Mouse (Mus musculus) skeletal muscle tissue, postnatal 0 days (tissue): ENCODE results near the gene Pglyrp1. TPM values are rescaled to one million over a fixed set of nuclear protein-coding genes. Genes with fewer than 3 reads are reported as not detected.

ENCODE experiments used
- polyA plus RNA-seq: library from polyadenylated mRNA; unstranded; fragments of >200 nt; fragmentation: Nextera tagmentation; extraction: Ambion mirVana; gene quantifications from 2 replicates; pipeline ENCODE4 v1.2.1, GENCODE M21; 2015

Gene Pglyrp1
- 1.4 and 1.9 TPM in 2 replicates for polyA plus RNA-seq

DNA sequence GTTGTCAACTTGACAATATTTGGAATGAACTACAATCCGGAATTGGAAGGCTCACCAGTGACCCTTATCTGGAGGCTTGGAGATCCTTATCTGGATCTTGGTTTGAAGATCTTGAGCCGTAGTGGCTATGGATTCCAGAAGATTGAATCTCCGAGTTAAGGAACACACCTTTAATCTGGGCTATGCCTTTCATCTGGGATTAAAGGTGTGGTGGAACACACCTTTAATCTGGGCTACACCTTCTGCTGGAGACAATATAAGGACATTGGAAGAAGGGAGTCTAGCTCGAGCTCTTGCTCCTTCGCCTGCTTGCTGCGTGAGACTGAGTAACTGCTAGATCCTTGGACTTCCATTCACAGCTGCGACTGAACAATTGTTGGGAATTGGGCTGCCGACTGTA is at the start of gene Pglyrp1:
Gene Pglyrp1 (plus strand): TSS at position 301 of the 400 bp plus-strand sequence.

DNA sequence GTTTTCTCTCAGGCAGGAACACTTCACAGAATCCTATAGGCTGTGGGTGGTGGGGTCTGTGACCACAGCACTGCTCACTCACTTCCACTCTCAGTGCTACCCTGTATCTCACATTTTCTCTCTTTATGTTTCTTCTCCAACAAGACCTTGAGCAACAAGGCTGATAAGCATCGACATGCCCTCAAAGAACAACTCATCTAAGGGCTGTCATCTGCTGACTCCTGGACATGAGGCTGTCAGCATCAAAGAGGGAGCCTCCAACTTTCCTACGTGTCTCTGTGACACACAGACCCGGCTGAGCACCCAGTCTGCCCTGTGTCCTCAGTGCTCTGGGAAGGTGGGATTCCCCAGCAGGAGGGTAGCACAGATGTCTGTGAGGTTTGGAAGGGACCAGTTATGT is 49.6 kb upstream of the Pglyrp1 start, which contains the start of gene Psg17:
Gene Psg17 (minus strand): TSS at position 101 of the 400 bp plus-strand sequence.

DNA sequence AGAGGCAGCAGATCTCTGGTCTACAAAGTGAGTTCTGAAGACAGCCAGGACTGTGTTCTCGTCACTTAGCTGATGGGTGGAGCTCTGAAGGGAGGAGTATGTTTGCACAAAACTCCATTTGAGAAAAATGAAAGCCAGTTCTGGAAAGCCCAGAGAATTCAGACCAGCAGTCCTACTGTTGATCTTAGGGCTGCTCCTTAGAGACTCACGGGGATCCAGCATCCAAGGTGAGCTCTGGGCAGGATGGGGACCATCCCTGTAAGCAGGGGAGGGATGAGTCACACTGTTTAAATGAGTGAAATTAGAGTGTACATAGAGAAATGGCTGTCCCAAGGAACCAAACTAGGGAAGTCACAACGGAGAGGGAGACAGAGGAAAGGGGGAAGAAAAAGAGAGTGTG is 31.3 kb upstream of the Pglyrp1 start, which contains the start of gene Mill2:
Gene Mill2 (plus strand): TSS at position 102 of the 400 bp plus-strand sequence.

DNA sequence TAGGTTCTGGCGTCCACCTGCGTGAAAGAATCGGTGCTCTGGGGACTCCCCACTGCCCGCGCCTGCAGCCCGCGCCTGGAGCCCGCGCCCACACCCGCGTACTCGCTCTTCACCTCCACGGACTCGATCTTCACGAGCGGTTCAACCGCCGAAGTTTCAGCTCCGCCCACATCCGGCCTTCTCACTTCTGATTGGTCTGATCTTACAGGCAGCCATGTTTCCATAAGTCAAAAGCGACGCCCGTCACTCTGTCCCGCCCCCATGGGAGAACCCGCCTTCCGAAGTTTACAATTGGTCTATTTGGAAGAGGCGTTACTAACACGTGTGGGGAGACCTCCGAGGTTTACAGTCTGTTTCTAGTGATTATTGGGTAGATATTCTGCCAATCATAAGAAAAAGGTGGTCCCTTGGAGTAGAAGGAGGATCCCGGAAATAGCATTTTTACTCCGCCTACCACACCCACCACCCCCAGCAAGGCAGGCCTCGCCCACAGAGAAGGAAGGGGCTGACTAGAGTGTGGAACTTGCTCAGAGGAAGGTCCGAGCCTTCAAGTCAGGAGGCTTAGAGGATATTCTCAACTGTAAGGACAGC is 39.2 kb downstream of the Pglyrp1 start, which contains the start of gene Ccdc61:
Gene Ccdc61 (minus strand): TSS at position 175 of the 591 bp plus-strand sequence.

DNA sequence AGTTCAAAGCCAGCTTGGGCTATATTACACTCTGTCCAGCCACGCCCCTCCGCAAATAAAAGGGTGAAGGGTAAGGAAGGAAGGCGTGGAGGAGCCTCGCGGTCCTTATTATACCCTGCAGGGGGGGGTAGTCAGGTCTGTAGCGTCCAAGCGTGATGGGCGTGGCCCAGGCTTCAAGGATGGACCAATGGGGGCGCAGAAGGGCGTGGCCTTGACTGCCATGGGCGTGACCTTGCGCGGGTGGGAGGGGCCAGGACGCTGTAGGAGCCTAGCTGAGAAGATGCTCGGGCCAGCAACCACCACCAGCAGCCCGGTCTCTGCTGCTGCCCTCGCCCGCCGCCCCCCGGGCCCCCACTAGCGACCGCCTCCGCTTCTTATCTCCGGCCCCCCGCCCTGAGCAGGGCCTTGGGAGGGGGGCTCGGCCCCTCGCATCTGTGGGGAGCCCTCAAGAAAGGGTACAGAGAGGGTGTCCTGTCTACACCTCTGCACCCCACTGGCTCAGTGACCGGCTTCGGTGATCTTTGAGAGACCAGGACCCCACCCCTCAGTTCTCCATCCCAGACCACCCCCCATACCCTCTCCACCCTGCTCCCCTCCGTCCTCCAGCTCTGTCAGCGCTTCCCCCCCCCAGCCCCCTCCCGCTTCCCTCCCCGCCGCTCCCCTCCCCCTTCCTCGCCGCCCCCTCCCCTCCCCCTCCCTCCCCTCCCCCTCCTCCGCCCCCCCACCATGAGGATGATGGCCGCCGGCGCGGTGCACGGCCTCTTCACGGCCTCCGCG is 54.2 kb downstream of the Pglyrp1 start, which contains the start of gene Nova2:
Gene Nova2 (plus strand): TSS at position 727 of the 777 bp plus-strand sequence.

Other genes starting within 250 kb of the Pglyrp1 start
- gene Psg21, start 214.6 kb upstream of the Pglyrp1 start, polyA plus RNA-seq, result not detected in 2 replicates
- gene Psg20, start 185.1 kb upstream of the Pglyrp1 start, polyA plus RNA-seq, result not detected in 2 replicates
- not detected in 2 replicates for gene Psg22, start 153.2 kb upstream of the Pglyrp1 start, polyA plus RNA-seq
- gene Psg19, start 72.8 kb upstream of the Pglyrp1 start, polyA plus RNA-seq, result not detected in 2 replicates
- gene Psg17, start 49.7 kb upstream of the Pglyrp1 start, polyA plus RNA-seq, result not detected in 2 replicates
- gene Mill2, start 31.4 kb upstream of the Pglyrp1 start, polyA plus RNA-seq, result 0.94 and 1.0 TPM in 2 replicates
- 11.4 and 14.7 TPM in 2 replicates for gene Ccdc61, start 39.1 kb downstream of the Pglyrp1 start, polyA plus RNA-seq
- 0.29 and 0.33 TPM in 2 replicates for gene Nova2, start 54.6 kb downstream of the Pglyrp1 start, polyA plus RNA-seq
- gene Nanos2, start 116.1 kb downstream of the Pglyrp1 start, polyA plus RNA-seq, result not detected in 2 replicates
- gene Mypop, start 119.9 kb downstream of the Pglyrp1 start, polyA plus RNA-seq, result 1.3 and 1.5 TPM in 2 replicates
- gene Irf2bp1, start 132.7 kb downstream of the Pglyrp1 start, polyA plus RNA-seq, result 12.3 and 16.4 TPM in 2 replicates
- gene Foxa3, start 152.2 kb downstream of the Pglyrp1 start, polyA plus RNA-seq, result 0.22 TPM in 1 of 2 replicates, not detected in the other
- 16.8 and 18.7 TPM in 2 replicates for gene Sympk, start 153.0 kb downstream of the Pglyrp1 start, polyA plus RNA-seq
- not detected in 2 replicates for gene Rsph6a, start 183.4 kb downstream of the Pglyrp1 start, polyA plus RNA-seq
- 14.4 and 14.7 TPM in 2 replicates for gene Dmwd, start 204.9 kb downstream of the Pglyrp1 start, polyA plus RNA-seq
- 145 and 149 TPM in 2 replicates for gene Dmpk, start 212.5 kb downstream of the Pglyrp1 start, polyA plus RNA-seq
- gene Six5, start 223.3 kb downstream of the Pglyrp1 start, polyA plus RNA-seq, result 3.9 and 4.8 TPM in 2 replicates
- 0.30 and 0.65 TPM in 2 replicates for gene Gm4969, start 247.0 kb downstream of the Pglyrp1 start, polyA plus RNA-seq
- 5.7 and 6.0 TPM in 2 replicates for gene Fbxo46, start 248.5 kb downstream of the Pglyrp1 start, polyA plus RNA-seq